Mouse (Mus musculus) right cerebral cortex, postnatal 14 days (tissue): ENCODE data around the gene Daam1.

Experiments
- DNase-seq: peaks from one replicate; pipeline ENCODE4 v3.0.0; 2022

Daam1 gene

DNA sequence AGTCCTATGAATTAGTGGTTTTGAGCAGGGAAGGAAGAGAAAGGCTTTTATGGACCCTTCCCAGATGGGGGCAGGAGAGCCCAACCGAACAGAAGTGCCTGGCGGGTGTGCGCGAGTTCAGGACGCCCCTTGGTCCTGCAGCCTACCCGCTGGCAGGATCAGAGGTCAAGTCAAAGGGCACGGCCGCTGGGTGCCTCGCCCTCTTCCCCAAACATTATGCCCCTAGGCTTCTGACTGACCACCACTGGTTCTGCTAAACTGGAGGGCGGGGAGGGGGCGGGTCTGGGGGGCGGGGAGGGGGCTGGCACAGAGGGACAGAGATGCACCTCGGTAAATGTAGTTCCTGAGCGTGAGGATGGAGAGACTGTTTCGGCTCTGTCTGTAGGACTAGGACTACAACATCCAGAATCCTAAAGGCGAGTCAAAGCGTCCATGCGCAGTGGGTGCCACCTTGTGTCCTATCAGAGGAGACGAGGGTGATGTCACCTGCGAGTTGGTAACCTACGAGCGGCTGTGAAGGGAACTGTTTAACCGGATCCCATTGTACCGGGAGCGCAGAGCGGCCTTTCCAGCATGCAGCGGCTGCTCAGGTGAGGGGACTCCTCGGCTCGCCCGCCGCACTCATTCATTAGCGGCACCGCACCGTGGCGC lies at the start of gene Daam1:
Gene Daam1, plus strand, starts transcription at position 472 of the 651 bp plus-strand sequence.
- peak; percentile 86 for DNase-seq

DNA sequence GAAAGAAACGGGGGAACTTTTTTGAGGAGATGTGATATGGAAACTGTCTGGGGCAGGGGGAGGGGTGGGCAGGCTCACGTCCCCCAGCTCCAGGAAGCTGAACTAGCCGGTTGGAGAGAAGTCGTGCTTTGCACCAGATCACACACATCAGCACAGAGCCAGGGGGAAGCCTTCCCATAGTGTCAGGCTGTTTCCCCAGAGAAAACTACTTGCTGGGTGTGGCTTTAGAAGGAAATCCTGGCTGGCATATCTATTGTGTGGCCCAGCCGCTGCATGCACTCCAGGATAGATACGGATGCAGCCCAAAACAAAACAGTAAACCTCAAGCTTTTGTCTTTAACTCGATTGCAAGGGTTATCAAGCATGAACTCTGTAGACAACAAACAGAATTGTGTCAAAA lies 49.7 kb upstream of the Daam1 start:
- no peak for DNase-seq

DNA sequence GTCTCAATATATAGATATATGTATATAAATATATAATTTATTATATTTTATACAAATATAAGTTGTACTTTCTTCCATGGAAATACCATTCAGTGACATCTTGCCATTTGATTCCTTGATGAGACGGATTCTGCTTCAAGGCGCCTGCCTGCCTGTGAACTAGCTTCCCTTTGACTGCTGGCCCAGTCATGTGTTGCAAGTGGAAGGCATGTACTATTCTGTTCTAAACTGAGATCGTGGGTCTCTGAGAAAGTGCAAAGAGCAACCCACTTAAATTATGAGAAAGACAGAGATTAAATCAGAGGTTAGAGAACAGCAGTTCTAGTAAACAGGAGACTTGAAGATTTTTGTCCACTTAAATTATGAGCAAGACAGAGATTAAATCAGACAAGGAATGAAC lies 46.9 kb upstream of the Daam1 start:
- DNase-seq, result no peak

DNA sequence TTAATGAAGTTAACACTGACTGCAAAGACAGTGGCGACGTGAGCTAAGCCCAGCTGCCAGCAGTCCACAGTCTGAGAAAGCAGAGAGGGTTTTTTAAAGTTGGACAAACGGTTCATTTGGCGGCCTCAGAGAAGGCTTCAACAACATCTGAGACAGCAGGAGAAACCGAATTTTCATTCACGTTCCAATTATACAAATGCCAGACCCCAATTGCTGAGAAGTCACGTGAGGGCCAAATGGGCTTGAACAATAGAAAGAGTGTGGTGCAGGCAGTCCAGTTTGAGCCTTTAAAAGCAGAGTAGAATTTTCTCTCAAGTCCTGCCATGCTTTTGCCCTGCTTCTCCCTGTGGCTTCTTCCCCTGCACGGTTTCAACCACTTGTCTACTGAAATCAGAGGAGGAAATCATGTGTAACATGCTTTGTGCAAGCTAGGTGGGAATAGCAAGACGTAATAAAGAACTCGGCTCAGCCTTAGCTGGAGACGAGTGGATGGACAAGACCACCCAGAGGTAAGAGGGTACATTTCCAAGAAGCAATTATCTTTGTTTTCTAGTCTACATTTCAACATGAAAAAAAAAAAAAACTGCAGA lies 46.1 kb upstream of the Daam1 start:
- DNase-seq, result no peak

DNA sequence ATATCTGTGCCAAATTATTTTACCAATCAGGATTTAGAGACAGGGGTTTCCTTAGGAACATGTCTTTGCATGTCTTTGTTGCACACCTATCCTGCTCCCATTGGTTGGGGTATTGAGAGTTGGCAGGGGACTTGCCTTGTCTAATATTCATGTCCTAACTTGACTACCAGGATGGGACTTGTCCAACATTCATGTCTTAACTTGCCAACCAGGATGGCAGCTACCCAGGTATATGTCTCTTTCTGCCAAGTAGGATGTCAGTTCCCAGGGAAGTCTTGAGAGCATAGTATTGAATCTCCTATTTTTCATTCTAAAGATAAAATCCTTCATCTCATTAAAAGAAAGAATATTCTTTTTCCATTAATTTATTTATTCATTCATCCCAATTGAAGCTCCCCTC lies 44.4 kb upstream of the Daam1 start:
- DNase-seq, result no peak

DNA sequence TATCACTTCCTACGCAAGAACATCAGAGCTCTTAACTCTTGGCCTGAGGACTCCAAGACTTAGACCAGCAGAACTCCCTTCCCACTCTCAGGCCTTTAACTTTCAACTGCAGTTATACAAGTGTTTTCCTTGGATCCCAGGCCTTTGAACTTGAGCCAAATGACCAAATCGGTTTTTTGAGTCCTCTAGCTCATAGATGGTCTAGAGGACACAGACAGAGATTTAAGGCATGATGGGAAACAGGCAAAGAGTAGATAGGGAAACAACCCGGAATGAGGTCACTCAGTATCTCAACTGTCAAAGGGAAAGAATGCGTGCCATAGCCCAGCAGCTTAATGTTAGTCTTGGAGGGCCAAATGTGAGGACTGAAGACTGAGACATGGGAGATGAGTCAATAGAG lies 42.1 kb upstream of the Daam1 start:
- DNase-seq, result no peak

DNA sequence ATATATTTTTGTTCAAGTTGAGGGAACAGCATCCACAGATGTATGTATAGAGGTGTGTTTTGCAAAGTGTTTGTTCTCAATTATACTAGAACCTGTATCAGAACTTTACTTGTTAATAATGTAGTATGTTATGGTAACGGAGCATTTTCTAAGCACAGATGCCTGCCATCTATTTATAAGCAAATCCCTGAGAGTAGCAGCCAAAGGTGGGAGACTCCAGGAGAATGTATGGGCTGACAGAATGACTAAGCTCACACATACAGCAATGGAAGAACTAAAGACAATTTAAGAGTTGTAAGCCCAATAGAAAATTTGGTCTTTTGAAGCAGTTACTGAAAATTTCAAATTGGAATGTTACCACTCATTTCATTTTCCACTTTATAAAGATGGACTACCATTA lies 40.3 kb upstream of the Daam1 start:
- DNase-seq, result no peak

DNA sequence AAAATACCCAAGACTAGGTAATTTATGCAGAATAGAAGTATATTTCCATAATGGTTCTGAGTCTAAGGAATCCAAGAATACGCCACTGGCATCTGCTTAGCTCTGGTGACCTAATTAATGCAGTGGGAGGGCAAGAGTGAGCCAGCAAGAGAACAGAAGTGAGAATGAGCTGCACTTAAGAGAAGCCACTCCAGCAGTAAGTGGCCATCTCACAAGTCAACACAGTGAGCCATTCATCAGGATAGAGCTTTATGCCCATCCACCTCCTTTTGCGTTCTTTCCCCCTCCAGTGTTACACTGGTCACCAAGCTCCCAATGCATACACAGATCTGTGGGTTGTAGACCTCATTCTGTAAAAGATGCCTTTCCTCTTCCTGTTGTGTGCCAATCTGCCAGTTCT lies 37.8 kb upstream of the Daam1 start:
- DNase-seq, result no peak

DNA sequence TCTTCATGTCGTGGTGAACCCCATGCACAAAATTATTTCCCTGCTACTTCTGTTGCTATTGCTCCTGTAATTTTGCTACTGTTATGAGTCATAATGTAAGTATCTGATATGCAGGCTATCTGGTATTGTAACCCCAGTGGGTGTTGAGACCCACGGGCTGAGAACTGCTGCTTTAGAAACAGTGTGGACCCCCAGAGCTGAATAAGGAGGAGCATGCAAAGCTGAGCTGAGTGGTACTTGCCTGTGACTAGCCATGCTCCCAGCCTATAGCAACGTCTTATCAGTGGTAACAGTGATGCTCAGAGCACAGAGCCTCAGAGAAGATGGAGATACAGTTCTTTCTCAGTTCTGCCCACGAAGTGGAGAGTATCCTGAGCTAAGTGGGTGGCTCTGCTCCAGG lies 35.3 kb upstream of the Daam1 start:
- DNase-seq, result no peak

DNA sequence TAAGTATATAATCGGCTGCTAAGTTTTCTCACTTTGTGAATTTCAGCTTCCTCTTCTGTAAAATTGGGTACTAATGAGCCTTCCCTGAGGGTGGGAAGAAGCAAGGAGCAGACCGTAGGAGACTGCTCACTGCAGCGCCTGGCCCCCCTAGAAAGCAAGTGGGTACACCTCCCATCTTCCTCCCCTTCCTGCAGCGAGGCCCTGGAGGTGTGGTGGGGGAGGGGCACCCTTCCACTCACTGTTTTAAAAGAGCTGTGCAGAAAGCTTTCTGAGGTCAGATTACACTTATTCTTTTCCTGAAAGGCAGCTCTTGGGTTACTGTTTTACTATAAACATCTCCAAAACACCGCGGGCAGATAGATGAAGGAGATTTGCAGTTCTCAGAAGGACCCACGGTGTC lies 34.4 kb upstream of the Daam1 start:
- peak; percentile 28 for DNase-seq

DNA sequence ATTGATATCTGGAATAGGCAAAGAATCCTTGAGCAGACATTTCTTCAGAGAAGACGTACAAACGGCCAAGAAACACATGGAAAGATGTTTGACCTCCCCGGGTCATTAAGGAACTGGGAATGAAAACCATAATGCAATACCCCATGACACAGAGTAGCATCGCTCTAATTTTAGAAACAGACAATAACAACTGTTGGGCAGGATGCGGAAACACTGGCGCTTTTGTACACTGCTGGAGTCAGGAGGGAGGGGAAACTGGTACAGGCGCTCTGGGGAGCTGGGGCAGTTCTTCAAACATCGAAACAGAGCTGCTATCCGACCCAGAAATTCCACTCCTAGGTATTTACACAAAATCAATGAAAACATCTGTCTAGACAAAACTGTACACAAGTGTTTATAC lies 23.6 kb upstream of the Daam1 start:
- DNase-seq, result no peak

DNA sequence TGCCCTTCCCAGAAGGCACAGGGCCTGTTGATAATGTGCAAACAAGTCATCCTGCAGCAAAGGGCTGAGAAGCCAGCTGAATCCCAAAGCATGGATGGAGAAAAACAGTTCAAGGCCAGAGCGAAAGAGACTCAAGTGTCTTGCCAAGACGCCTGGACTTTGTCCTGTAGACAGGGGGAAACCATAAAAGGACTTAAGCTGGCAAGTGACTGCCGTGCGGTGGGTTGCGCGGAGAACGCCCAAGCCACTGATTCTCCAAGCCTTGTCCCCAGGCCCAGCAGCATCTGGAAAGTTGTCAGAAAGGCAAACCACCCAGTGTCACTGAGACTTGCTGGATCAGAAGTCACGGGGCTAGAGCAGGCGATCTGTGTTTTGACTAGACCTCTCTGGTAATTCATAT lies 22.2 kb upstream of the Daam1 start:
- no peak for DNase-seq

DNA sequence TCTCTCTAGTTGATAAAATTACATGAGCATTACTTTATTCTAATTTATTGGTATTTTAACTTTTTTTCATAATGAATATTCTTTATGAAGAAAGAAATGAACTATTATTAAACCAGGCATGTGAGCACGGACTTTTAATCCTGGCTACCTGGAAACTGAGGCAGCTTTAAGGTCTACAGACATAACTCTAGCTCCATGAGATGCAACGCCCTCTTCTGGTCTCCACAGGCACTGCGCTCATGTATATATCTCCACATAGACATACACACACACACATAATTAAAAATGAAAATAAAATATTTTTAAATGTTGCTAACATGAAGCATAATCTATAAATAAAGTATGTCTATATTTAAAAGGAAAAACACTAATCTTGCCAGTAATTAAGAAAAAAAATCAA lies 21.3 kb upstream of the Daam1 start:
- DNase-seq, result no peak

DNA sequence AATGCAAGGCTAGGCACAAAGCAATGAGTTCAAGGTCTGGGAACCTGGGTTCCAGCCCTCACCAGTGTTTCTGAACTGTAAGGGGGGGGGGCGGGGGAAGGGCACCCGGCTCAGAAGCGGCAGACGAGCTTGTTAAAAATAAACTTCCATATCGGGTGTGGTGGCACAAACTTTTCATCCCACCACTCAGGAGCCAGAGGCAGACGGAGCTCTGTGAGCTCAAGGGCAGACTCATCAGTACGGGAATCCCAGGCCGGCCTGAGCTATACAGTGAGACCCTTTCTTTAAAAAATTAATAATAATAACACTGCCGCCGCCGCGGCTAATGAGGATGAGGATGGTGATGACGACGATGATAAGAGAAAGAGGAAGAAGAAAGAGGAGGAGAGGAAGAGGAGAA lies 18.3 kb upstream of the Daam1 start:
- no peak for DNase-seq

DNA sequence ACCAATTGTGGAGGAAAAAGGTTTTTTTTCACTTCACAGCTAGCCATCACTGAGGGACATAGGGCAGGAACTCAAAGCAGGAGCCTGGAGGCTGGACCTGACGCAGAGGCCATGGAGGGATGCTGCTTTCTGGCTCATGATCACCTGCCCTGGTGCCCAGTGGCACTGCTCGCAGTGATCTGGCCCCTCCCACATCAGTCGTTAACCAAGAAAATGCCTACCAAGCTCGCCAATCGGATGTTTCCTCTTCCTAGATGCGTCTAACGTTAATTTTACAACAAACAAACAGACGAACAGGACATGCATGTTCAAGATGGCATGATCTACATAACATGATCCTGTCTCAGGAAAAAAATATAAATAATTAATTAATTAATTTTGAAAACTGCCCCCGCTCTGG lies 17.6 kb upstream of the Daam1 start:
- DNase-seq, result no peak

DNA sequence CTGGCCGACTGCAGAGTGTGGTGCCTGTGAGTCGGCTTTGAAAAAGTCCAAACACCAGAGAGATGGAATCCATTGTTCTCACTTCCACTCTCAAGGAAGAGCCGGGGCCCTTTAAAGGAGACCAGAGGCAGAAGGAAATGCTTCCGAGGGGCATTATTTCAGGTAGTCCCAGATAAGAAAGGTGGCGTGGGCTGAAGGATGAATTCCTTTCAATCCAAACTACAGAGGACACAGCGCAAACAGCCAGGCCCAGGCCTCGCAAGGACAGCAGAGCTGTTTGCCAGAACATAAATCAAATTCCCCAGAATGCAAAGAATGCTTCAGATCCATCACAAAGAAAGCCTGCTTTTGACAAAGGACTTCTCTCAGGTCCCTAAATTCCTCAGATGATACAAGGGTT lies 17.1 kb upstream of the Daam1 start:
- no peak for DNase-seq

DNA sequence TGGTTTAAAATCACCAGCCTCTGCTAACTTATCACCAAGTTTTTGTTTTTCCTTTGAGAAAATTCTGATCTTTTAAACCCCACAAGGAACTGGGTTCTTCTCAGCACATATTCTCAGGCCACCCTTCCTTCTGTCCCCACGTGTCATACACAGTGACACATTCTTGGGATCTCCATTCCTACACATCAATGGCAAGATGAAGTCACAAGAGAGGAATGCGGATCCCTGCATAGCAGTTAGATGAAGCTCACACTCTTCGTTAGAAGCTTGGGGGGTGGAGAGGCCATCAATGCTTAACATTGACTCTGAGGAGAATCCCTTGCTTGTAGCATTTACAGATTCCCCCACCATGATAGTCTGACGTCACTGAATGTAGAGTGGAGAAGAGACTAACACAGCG lies 10.8 kb upstream of the Daam1 start:
- no peak for DNase-seq

DNA sequence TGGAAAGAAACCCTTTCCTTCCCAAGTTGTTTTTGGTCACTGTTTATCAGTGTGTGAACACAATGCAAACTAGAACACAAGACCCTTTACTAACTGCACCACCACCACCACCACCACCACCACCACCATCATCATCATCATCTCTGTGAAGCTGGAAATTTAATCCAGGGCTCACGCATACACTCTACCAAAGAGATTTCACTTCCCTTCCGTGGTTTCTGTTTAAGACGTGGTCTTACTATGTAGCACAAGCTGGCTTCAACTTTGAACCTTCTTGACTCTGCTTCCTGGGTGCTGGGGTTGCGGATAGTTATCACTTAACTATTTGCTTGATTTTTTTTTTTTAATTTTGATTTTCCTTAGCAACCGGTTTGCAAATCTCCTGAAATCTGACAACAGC lies 9.6 kb upstream of the Daam1 start:
- DNase-seq, result no peak

DNA sequence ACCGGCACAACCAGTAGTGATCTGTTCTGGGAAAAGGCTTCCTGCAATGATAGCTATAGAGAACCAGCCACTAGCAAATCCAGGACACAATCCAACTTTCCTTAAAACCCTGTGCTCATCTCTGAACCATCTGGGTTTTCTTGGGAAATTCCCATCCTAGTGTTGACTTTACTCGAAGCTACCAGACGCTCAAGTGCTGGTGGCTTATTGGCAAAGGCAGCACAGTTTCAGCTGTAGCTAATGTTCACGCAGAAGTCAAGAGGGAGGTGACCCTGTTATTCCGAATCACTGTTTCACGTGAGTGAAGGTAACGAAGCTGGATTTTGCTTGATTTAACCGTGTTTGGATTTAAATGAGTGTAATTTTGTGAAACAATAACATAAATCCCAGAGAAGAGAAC lies 9.1 kb upstream of the Daam1 start:
- no peak for DNase-seq

DNA sequence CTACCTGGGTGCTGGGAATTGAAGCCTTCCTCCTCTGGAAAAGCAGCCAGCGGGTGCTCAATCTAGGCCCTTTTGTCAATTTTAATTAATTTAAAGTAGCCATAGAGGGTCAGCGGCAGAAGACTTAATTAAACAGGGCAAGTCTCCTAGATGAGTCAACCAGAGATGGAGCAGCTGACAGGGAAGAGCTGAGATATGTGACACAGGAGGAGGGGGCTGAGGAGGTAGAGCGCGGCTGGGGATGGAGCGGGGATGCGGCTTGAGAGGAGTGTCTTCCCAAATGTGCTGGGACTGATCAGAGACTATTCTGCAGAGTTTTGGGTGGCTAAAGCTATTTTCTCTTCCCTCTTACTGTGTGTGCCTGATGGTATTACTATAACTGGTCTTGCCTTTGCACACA lies 6.0 kb upstream of the Daam1 start:
- DNase-seq, result no peak

DNA sequence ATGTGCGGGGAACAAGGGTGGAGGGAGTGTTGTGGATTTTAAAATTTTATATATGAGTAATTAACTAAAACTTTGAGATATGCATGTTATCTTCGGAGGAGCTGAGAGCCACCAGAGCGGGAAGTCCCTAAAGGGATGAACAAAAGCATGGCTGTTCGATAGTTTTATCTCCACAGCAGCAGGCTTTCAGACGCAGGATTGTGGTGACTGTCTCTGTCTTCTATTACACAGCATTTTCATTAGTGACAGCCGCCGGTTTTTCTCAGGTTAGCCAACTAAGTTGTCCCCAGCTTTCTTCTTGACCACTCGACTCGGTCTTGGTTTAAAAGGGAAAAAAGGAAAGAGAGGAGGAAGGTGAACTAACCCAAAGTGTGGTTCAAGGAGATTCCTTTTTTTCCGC lies 739 bp upstream of the Daam1 start:
- DNase-seq, result no peak

DNA sequence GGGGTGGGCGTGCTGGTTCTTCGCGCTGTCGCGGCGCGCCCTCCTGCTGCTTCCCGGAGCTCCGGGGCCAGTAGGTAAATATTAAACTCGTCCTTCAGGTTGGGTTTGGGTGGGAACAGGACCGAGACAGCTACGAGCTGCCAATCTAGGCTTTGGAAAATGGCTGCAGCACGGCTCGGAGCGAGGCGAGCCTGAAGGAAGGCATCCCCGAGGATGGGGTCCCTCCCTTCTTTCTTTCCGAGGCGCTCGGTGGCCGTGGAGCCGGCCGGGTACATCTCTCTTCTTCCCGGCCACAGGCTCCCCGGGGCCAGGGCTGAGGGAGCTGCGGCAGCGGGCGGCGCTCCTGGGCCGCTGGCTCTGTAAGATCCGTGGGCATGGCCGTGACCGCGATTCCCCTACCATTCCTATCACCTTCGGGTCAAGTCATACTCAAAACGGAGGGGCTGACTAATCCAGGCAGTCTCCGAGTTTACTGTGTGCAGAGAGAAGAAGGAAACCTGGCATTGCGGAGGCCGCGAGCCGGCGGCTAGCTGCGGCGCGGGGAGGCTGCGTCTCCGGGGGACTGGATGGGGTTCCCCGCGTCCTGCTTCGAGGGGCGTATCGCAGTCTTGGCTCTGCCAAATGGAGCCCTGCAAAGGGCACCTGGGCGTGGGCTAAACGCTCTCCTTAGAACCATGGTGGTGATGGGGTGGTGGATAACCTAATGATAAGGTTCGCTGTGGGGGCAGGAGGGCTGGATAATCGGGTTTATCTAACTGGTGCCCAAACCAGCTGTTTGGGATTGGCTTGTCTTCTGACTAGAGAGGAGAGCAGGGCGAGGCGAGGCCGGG lies 595 bp downstream of the Daam1 start:
- DNase-seq, result peak; percentile 51

DNA sequence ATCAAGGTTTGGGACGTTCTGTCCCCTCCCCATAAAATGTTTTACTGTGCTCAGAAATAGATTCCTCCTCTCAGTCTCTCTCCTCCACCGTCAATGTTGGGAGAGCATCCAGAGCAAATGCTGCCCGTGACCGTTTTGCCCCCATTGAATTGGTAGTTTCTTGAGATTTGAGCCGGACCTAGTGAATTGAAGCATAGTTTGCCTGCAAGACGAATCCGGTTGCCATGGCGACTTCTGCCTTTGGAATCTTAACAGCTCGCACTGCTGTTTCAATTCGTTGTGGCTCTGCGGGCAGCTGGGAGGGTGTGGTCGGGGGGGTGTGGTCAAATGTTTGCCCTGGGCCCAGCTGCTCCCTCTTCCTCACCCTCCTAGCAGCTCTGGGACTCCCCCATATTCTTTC lies 1.3 kb downstream of the Daam1 start:
- peak; percentile 77 for DNase-seq

DNA sequence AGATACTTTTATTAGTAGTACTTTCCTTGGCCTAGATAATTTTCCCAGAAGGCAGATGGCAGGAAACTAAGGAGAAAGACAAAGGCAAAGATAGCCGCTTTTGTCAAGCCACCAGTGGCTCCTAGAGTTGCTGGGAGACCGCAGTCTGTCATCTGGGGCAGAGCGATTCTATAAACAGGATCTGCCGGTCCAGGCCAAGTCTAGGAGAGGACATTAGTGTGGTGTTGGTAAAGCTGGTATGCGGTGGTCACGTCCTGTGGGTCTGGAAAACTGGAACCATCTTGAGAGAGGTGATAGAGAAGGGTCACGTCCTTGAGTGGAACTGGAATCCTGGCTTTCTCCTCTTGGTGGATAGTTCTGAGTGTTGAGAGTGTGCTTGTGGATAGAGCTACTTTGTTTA lies 3.2 kb downstream of the Daam1 start:
- DNase-seq, result no peak
